Mouse (Mus musculus): ENCODE measurements around the gene Kif16b.

The Kif16b gene

GRCm38 (mm10) chr2:142641766-142642165 lies 259.6 kb downstream of the Kif16b start:
- no peak for DNase-seq

GRCm38 (mm10) chr2:142635606-142636304 lies 265.6 kb downstream of the Kif16b start:
- no peak for DNase-seq

GRCm38 (mm10) chr2:142633996-142634559 lies 267.3 kb downstream of the Kif16b start:
- DNase-seq: no peak

GRCm38 (mm10) chr2:142629523-142630312 lies 271.6 kb downstream of the Kif16b start:
- no peak for DNase-seq

- no peak for DNase-seq
Measured at GRCm38 (mm10) chr2:142625756-142626155, 275.6 kb downstream of the Kif16b start.

- no peak for DNase-seq
Measured at GRCm38 (mm10) chr2:142625101-142625500, 276.2 kb downstream of the Kif16b start.

GRCm38 (mm10) chr2:142624254-142624653 lies 277.1 kb downstream of the Kif16b start:
- no peak for DNase-seq

GRCm38 (mm10) chr2:142621152-142621551 lies 280.2 kb downstream of the Kif16b start:
- DNase-seq: no peak

GRCm38 (mm10) chr2:142619926-142620325 lies 281.4 kb downstream of the Kif16b start:
- DNase-seq: no peak

- DNase-seq: no peak
Measured at GRCm38 (mm10) chr2:142614535-142614934, 286.8 kb downstream of the Kif16b start.

- DNase-seq: no peak
Measured at GRCm38 (mm10) chr2:142612359-142612953, 288.9 kb downstream of the Kif16b start.

- DNase-seq: peak; percentile 55
Measured at GRCm38 (mm10) chr2:142611113-142611512, 290.2 kb downstream of the Kif16b start.

- DNase-seq: no peak
Measured at GRCm38 (mm10) chr2:142610206-142610605, 291.1 kb downstream of the Kif16b start.

- DNase-seq: no peak
Measured at GRCm38 (mm10) chr2:142608778-142609177, 292.6 kb downstream of the Kif16b start.

- DNase-seq: no peak
Measured at GRCm38 (mm10) chr2:142604762-142605161, 296.6 kb downstream of the Kif16b start.

GRCm38 (mm10) chr2:142603210-142603609 lies 298.1 kb downstream of the Kif16b start:
- no peak for DNase-seq

GRCm38 (mm10) chr2:142599235-142599634 lies 302.1 kb downstream of the Kif16b start:
- no peak for DNase-seq

- no peak for DNase-seq
Measured at GRCm38 (mm10) chr2:142596176-142597170, 304.9 kb downstream of the Kif16b start.

GRCm38 (mm10) chr2:142590938-142591337 lies 310.4 kb downstream of the Kif16b start:
- DNase-seq: no peak

GRCm38 (mm10) chr2:142590284-142590724 lies 311.0 kb downstream of the Kif16b start:
- DNase-seq: no peak

GRCm38 (mm10) chr2:142589403-142590283 lies 311.7 kb downstream of the Kif16b start:
- DNase-seq: no peak

All from right cerebral cortex, adult 18-20 months (tissue).